Mouse (Mus musculus) heart, postnatal 14 days (tissue): Measurements from ENCODE around the gene Ercc6l. TPM values are rescaled to one million over a fixed set of nuclear protein-coding genes. Genes with fewer than 3 reads are reported as not detected.
"Not testable (repeated sequence)": the region's sequence is repeated elsewhere in the genome, so short reads cannot be mapped to it uniquely, and the experiment has no call there.

Experiments used
- DNase-seq, 2 experiments: peaks; one replicate each; pipeline ENCODE4 v3.0.0; 2021 to 2022
- intact Hi-C: fragments of 180-260 bp; cut with DNase I; formaldehyde crosslinking; loops from one replicate; pipeline ENCODE4 v1.15.1; 2025
- total RNA-seq, 2 experiments: library from RNA; stranded (reverse); gene quantifications; 2 replicates each; pipeline ENCODE4 v1.2.3; 2021

Gene Ercc6l
- total RNA-seq, 2 experiments from 2014 or later = 0.74 to 1.4 TPM

DNA sequence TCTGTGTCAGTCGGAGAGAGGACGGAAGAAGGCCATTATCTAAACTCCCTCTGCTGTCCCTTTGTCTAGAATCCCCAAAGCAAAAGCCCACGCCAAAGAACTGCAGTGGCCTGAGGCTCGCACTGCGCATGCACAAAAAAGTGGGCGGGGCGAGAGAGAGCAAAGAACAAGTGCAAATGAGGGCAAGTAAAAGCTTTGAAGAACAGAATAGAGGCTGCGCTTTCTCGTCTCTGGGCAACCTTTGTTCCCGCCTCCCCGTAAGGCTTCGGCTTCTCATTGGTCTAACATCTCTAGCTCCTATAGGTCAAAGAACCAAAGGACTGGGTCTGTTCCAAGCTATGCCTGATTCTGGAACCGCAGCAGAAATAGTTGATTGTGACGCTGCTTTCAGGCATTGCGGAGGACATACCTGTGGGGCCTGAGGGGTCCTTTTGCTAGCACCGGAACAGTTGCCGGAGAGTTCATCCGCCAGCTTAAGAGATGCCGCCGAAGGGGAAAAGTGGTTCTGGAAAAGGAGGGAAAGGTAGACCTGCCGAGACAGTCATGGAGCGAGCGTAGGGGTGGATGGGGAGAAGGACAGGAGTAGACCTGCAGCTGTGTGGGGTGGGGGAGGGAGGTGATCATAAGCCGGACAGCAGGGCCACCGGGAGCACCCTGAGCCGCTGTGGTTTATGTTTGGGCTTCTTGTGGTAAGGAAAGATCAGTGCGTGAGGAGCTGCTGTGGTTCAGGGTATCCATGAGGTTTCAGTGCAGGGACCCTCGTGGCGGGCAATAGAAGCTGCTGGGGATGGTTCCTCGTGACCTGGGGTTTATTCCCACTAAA, 37.6 kb downstream of the Ercc6l start, which contains the start of gene Pin4:
TSS of gene Pin4 (plus strand) at position 406 of the 823 bp plus-strand sequence.
- intact Hi-C loops = loop anchor here (5.0 kb wide), 1 partner anchor 47 kb away; the partner anchor contains the start of gene Rtl5
- DNase-seq = peak; percentile 90 to 93

GRCm38 (mm10) chrX:102115676-102116075, 41.2 kb downstream of the Ercc6l start:
- intact Hi-C loops = loop anchor here (5.0 kb wide), 1 partner anchor 43 kb away; the partner anchor contains the start of gene Rtl5

DNA sequence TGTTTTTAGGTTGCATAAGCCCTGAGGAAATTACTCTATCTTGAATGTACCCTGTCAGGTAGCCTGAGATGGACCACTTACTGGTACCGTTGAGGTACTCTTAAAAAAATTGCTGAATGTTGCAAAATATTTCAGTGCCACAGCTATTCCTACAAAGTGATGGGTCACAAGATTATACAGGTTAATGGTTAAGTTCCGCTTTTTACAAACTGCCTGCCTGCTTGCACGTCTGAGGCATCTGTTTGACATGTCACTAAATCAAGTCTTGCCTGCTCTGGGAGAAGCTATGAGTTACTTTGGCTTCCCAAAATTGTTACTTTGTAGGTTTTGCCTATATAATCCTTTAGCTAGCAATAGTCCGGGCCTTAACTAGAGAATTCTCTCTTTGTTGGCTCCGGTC, 47.5 kb downstream of the Ercc6l start:
- intact Hi-C loops, DNase-seq: not testable (repeated sequence)

More at GRCm38 (mm10) chrX:102115676-102116075, 41.2 kb downstream of the Ercc6l start:
- DNase-seq = no peak

GRCm38 (mm10) chrX:102103830-102104229, 53.1 kb downstream of the Ercc6l start:
- DNase-seq, intact Hi-C loops: not testable (repeated sequence)

DNA sequence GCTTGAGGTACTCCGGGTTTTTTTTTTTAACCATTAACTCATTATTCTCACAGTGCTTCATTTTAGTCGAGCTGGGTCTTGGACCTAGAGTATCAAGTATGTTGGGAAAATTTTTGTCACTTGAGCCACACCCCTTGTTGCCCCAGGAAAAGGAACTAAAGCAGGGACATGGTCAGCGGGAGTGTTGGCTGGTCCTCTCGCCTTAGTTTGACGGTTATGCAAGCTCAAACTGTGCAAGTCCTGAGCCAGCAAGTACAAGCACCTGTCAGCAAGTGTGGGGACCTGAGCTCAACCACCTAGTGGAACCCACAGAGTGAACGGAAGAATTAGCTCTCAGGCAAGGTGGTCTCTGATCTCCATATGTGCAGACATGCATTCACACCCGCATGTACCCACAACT, 55.0 kb downstream of the Ercc6l start:
- intact Hi-C loops = no loop called here
- no peak for DNase-seq

- intact Hi-C loops = no loop called here
- DNase-seq = no peak
Measured at GRCm38 (mm10) chrX:102094381-102094904, 62.4 kb downstream of the Ercc6l start.

Other genes with a start within 250 kb of the Ercc6l start
- 1 to 10 TPM; 1.6 to 2.7 TPM for gene Rtl5, start 85.8 kb downstream of the Ercc6l start, total RNA-seq
- gene Pin4, start 37.6 kb downstream of the Ercc6l start, total RNA-seq = 10 to 100 TPM; 15.3 to 28.4 TPM
- gene Rps4x, start 32.3 kb upstream of the Ercc6l start, total RNA-seq = 100 to 1,000 TPM; 608 to 817 TPM
- gene Cited1, start 95.1 kb upstream of the Ercc6l start, total RNA-seq = 1 to 10 TPM; 4.2 to 4.4 TPM